Mouse (Mus musculus) forebrain, embryonic 11.5 days (tissue): ENCODE measurements around the gene Immp2l. TPM values are rescaled to one million over a fixed set of nuclear protein-coding genes. Genes with fewer than 3 reads are reported as not detected.
A peak's percentile ranks its signal among the peaks of the same experiment; 100 is the strongest.
"Not testable (repeated sequence)": the region's sequence is repeated elsewhere in the genome, so short reads cannot be mapped to it uniquely, and the experiment has no call there.

Experiments used
- ATAC-seq: fragments of 200-750 bp; cut with Nextera tagmentation; replicated peaks from 2 replicates; pipeline ENCODE4 v1.8.0; 2017; ENCODE audit warnings: moderate TSS enrichment; ENCODE audit not compliant: low FRiP score
- DNase-seq: peaks from one replicate; pipeline ENCODE4 v3.0.0-alpha.2; 2017; ENCODE audit warnings: low spot score
- H3K27ac ChIP-seq: fragments of 300-500 bp; sonication (generic); 2 replicates; pipeline ENCODE4 v1.5.1; 2014; ENCODE audit warnings: low read depth, low read length
- H3K27me3 ChIP-seq: fragments of 300-500 bp; sonication (generic); 2 replicates; pipeline ENCODE4 v1.6.1; 2014; ENCODE audit warnings: mild to moderate bottlenecking, low read length, mixed read lengths; ENCODE audit not compliant: control insufficient read depth, insufficient read depth
- H3K36me3 ChIP-seq: fragments of 300-500 bp; sonication (generic); 2 replicates; pipeline ENCODE4 v1.6.1; 2014; ENCODE audit warnings: mild to moderate bottlenecking, low read length, moderate library complexity, mixed read lengths; ENCODE audit not compliant: control insufficient read depth, insufficient read depth
- H3K4me1 ChIP-seq: fragments of 300-500 bp; sonication (generic); replicated peaks from 2 replicates; pipeline ENCODE4 v1.6.1; 2014; ENCODE audit warnings: low read length, mixed read lengths; ENCODE audit not compliant: control insufficient read depth, insufficient read depth
- H3K4me2 ChIP-seq: fragments of 300-500 bp; sonication (generic); 2 replicates; pipeline ENCODE4 v1.6.1; 2014; ENCODE audit warnings: low read depth, mild to moderate bottlenecking, low read length, moderate library complexity, mixed read lengths; ENCODE audit not compliant: severe bottlenecking
- H3K4me3 ChIP-seq: fragments of 300-500 bp; sonication (generic); 2 replicates; pipeline ENCODE4 v1.5.1; 2014; ENCODE audit warnings: low read depth, low read length
- H3K9ac ChIP-seq: fragments of 300-500 bp; sonication (generic); 2 replicates; pipeline ENCODE4 v1.6.1; 2014; ENCODE audit warnings: low read length
- H3K9me3 ChIP-seq: fragments of 300-500 bp; sonication (generic); 2 replicates; pipeline ENCODE4 v1.6.1; 2016; ENCODE audit warnings: low read length, mixed read lengths; ENCODE audit not compliant: control insufficient read depth
- WGBS: fragments of 180-500 bp; shearing (Covaris S2); extraction: QIAGEN DNeasy Blood & Tissue Kit; methylation state at CpG from one replicate; pipeline ENCODE4 v1.1.7; 2014; 5-methylcytosine and 5-hydroxymethylcytosine counted together
- polyA plus RNA-seq: library from polyadenylated mRNA; unstranded; fragments of >200 nt; fragmentation: Nextera tagmentation; extraction: Ambion mirVana; gene quantifications from 2 replicates; pipeline ENCODE4 v1.2.1, GENCODE M21; 2014

Gene Immp2l
- polyA plus RNA-seq, 1 experiment from 2014 or later = 10.9 TPM

GRCm38 (mm10) chr12:40991647-40992046, 32.2 kb upstream of the Immp2l start:
- no peak for DNase-seq
- no peaks in the 10 kb centered on the region; the same call in 1 of the 2 replicates for H3K4me1 ChIP-seq
- 16% methylated on average over 4 of the region's 4 CpGs for WGBS

DNA sequence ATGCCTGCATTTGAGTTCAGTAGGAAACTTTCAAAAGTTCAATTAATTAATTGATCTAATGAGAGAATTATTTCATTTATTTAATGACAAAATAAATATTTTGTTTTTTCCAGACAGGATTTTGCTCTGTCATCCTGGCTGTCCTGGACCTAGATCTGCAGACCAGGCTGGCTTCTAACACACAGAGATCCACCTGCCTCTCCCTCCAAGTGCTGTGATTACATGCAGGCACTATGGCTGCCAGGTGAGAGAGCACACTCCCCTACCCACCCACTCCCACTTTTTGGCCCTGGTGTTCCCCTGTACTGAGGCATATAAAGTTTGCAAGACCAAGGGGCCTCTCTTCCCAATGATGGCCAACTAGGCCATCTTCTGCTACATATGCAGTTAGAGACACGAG, 31.7 kb upstream of the Immp2l start:
- not testable (repeated sequence) for H3K9ac ChIP-seq, H3K4me1 ChIP-seq, H3K27ac ChIP-seq, H3K36me3 ChIP-seq, H3K4me2 ChIP-seq, H3K9me3 ChIP-seq, H3K27me3 ChIP-seq, H3K4me3 ChIP-seq, DNase-seq
- peak; percentile 59; the same call in 1 of the 2 replicates for ATAC-seq
- 90% methylated on average over 1 of the region's 1 CpGs for WGBS

More at GRCm38 (mm10) chr12:40991647-40992046, 32.2 kb upstream of the Immp2l start:
- no peak overlapping the region for H3K9ac ChIP-seq
- H3K27me3 ChIP-seq = no peaks in the 10 kb centered on the region
- H3K36me3 ChIP-seq = no peaks in the 10 kb centered on the region
- H3K4me2 ChIP-seq = no peak overlapping the region
- H3K4me3 ChIP-seq = no peak overlapping the region
- H3K9me3 ChIP-seq = no peaks in the 10 kb centered on the region
- peak; percentile 86 for ATAC-seq
- H3K27ac ChIP-seq = no peak overlapping the region

- ATAC-seq = no peak
- Histone ChIP-seq H3K36me3 (no peaks in the 10 kb centered on the region), H3K27ac (no peak overlapping the region)
Measured at GRCm38 (mm10) chr12:40994846-40995245, 29.0 kb upstream of the Immp2l start.

GRCm38 (mm10) chr12:40995618-40996370, 28.1 kb upstream of the Immp2l start:
- no peak for ATAC-seq

More at GRCm38 (mm10) chr12:40994846-40995245, 29.0 kb upstream of the Immp2l start:
- H3K9me3 ChIP-seq = no peaks in the 10 kb centered on the region
- WGBS = 50% methylated on average over 2 of the region's 2 CpGs
- no peak overlapping the region for H3K9ac ChIP-seq
- no peak for DNase-seq
- H3K4me2 ChIP-seq = no peak overlapping the region
- H3K27me3 ChIP-seq = no peaks in the 10 kb centered on the region
- H3K4me1 ChIP-seq = no peaks in the 10 kb centered on the region; the same call in 1 of the 2 replicates
- H3K4me3 ChIP-seq = no peak overlapping the region

GRCm38 (mm10) chr12:41022516-41022915, 1.4 kb upstream of the Immp2l start:
- H3K4me2 ChIP-seq = no peak overlapping the region
- ATAC-seq = no peak
- H3K4me1 ChIP-seq = peaks cover 3% of the 10 kb centered on the region; the same call in 1 of the 2 replicates
- H3K9ac ChIP-seq = no peak overlapping the region
- H3K27ac ChIP-seq = no peak overlapping the region
- no peaks in the 10 kb centered on the region for H3K27me3 ChIP-seq
- no peak overlapping the region for H3K4me3 ChIP-seq
- 95% methylated on average over 1 of the region's 1 CpGs for WGBS
- H3K36me3 ChIP-seq = no peaks in the 10 kb centered on the region
- no peaks in the 10 kb centered on the region for H3K9me3 ChIP-seq
- no peak for DNase-seq

More at GRCm38 (mm10) chr12:40995618-40996370, 28.1 kb upstream of the Immp2l start:
- no peak for DNase-seq
- H3K9me3 ChIP-seq = no peaks in the 10 kb centered on the region
- H3K4me2 ChIP-seq = no peak overlapping the region
- H3K9ac ChIP-seq = no peak overlapping the region
- no peak overlapping the region for H3K27ac ChIP-seq
- H3K4me1 ChIP-seq = no peaks in the 10 kb centered on the region
- 80% methylated on average over 9 of the region's 9 CpGs for WGBS
- H3K4me3 ChIP-seq = no peak overlapping the region
- H3K36me3 ChIP-seq = no peaks in the 10 kb centered on the region
- H3K27me3 ChIP-seq = no peaks in the 10 kb centered on the region

GRCm38 (mm10) chr12:41024512-41024911, 622 bp downstream of the Immp2l start:
- H3K4me3 ChIP-seq = peak overlapping the region; percentile 61
- no peaks in the 10 kb centered on the region for H3K9me3 ChIP-seq
- peak overlapping the region; percentile 88 for H3K9ac ChIP-seq
- 13% methylated on average over 9 of the region's 9 CpGs for WGBS
- no peaks in the 10 kb centered on the region for H3K36me3 ChIP-seq
- ATAC-seq (no peak; the same call in 1 of the 2 replicates), DNase-seq (no peak)
- no peak overlapping the region for H3K27ac ChIP-seq
- H3K27me3 ChIP-seq = no peaks in the 10 kb centered on the region
- H3K4me2 ChIP-seq = peak overlapping the region; percentile 82
- H3K4me1 ChIP-seq = peaks cover 3% of the 10 kb centered on the region; the same call in 1 of the 2 replicates

GRCm38 (mm10) chr12:41027485-41027884, 3.6 kb downstream of the Immp2l start:
- H3K4me1 ChIP-seq = peaks cover 3% of the 10 kb centered on the region; the same call in 1 of the 2 replicates
- H3K9me3 ChIP-seq = no peaks in the 10 kb centered on the region
- no peak overlapping the region for H3K4me2 ChIP-seq
- no peaks in the 10 kb centered on the region for H3K27me3 ChIP-seq
- H3K9ac ChIP-seq = no peak overlapping the region
- no peak overlapping the region for H3K4me3 ChIP-seq
- no peaks in the 10 kb centered on the region for H3K36me3 ChIP-seq
- H3K27ac ChIP-seq = no peak overlapping the region
- 91% methylated on average over 6 of the region's 6 CpGs for WGBS
- ATAC-seq = no peak
- DNase-seq = no peak

GRCm38 (mm10) chr12:41031119-41031518, 7.2 kb downstream of the Immp2l start:
- no peak overlapping the region for H3K9ac ChIP-seq
- H3K36me3 ChIP-seq = no peaks in the 10 kb centered on the region
- 96% methylated on average over 2 of the region's 2 CpGs for WGBS
- H3K27ac ChIP-seq = no peak overlapping the region
- H3K4me2 ChIP-seq = no peak overlapping the region
- H3K4me1 ChIP-seq = no peaks in the 10 kb centered on the region
- no peak overlapping the region for H3K4me3 ChIP-seq
- DNase-seq (no peak), ATAC-seq (no peak)
- no peaks in the 10 kb centered on the region; the same call in 1 of the 2 replicates for H3K9me3 ChIP-seq
- no peaks in the 10 kb centered on the region for H3K27me3 ChIP-seq

DNA sequence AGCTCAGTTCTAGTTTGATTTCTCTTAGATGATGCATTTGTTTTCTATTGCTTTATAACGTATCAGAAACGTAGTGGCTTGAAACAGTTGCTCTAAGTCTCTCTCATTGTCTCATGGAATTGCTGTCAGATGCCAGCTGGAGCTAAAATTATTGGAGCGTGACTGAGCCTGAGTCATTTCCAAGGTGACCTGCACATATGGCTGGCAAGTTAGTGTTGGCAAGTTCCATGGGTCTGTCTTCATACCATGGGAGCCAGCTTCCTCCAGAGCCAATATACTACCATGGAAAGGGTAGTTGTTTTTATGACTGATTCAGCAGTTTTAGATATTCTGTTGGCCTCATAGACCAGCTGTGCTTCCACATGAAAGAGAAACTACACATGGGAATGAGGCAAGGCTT, 9.3 kb downstream of the Immp2l start:
- H3K36me3 ChIP-seq = no peaks in the 10 kb centered on the region
- no peak overlapping the region for H3K4me2 ChIP-seq
- H3K9ac ChIP-seq = no peak overlapping the region
- WGBS = 88% methylated on average over 3 of the region's 3 CpGs
- DNase-seq (no peak), ATAC-seq (no peak)
- H3K9me3 ChIP-seq = no peaks in the 10 kb centered on the region; the same call in 1 of the 2 replicates
- H3K4me1 ChIP-seq = no peaks in the 10 kb centered on the region
- no peaks in the 10 kb centered on the region for H3K27me3 ChIP-seq
- no peak overlapping the region for H3K27ac ChIP-seq
- no peak overlapping the region for H3K4me3 ChIP-seq
